Mouse (Mus musculus) brain, embryonic 14.5 days (tissue): ENCODE data around the gene Borcs5.

Experiments
- CTCF ChIP-seq: fragments of 200-500 bp; IDR thresholded peaks from 2 replicates; pipeline ENCODE4 v1.5.1; 2012; ENCODE audit warnings: inconsistent platforms, mild to moderate bottlenecking, moderate library complexity, borderline replicate concordance; ENCODE audit not compliant: insufficient read depth, insufficient read length; ENCODE audit errors: extremely low read depth
- POLR2A ChIP-seq: fragments of 200-500 bp; IDR thresholded peaks from 2 replicates; pipeline ENCODE4 v1.6.1; 2012; ENCODE audit warnings: mild to moderate bottlenecking, inconsistent platforms, borderline replicate concordance; ENCODE audit not compliant: poor library complexity, insufficient read depth, insufficient read length, severe bottlenecking; ENCODE audit errors: extremely low read depth

GRCm38 (mm10) chr6:134601130-134601529, 38.2 kb upstream of the Borcs5 start:
- TF ChIP-seq CTCF (no peak), POLR2A (no peak)
